9 mouse cellular contexts compared by ENCODE assay signal in genomic region chr11:50108823-50109244, GRCm38 (mm10). TPM values are rescaled to one million over a fixed set of nuclear protein-coding genes. Genes with fewer than 3 reads are reported as not detected.
DNase-seq lines count a peak whose midpoint lies in the region; ATAC-seq lines count a peak whose summit lies in the region.
"Had no signal": no experiment of that assay in that cellular context is flagged by ENCODE, and none has a peak within 500 bp of the region (broad histone marks: within the 10 kb centered on the region; RNA-seq: fewer than 3 reads in every experiment).

No protein-coding gene starts in this region.

- no peaks in the 10 kb centered on the region for H3K9me3 ChIP-seq in liver, embryonic 16.5 days (replicated peaks; ENCODE audit: control insufficient read depth, low read length)
- no peaks in the 10 kb centered on the region for H3K9me3 ChIP-seq in forebrain, embryonic 12.5 days
- H3K9me3 ChIP-seq: neural tube, embryonic 12.5 days had no signal

- H3K9ac ChIP-seq in liver, embryonic 16.5 days (ENCODE audit: low read depth, low read length) = no peak overlapping the region
- no peak overlapping the region for H3K9ac ChIP-seq in forebrain, embryonic 12.5 days
- H3K9ac ChIP-seq: neural tube, embryonic 12.5 days had no signal

- DNase-seq in heart, adult 11 months = peak; percentile 96
- DNase-seq in heart, postnatal 4 days = no peak
- DNase-seq in adipocyte (ENCODE audit: low spot score) = peak; percentile 23
- DNase-seq in cerebellum, postnatal 25 days = no peak
- DNase-seq in gastrocnemius, adult 8-10 months (ENCODE audit: low spot score in 2 of 2) = no peak

- H3K4me3 ChIP-seq in liver, embryonic 16.5 days (ENCODE audit: low read depth, low read length) = no peak overlapping the region
- H3K4me3 ChIP-seq in forebrain, embryonic 12.5 days (replicated peaks) = no peak overlapping the region
- H3K4me3 ChIP-seq: neural tube, embryonic 12.5 days had no signal

- peak; percentile 27 to 39; a peak in 1 of 4 replicates for ATAC-seq in hematopoietic stem cell, adult 5-6 weeks (replicated peaks in 1 of 2; ENCODE audit: insufficient read depth in 1 of 2, low FRiP score in 2 of 2, low TSS enrichment in 1 of 2, low read depth in 1 of 2, poor library complexity in 2 of 2, severe bottlenecking in 2 of 2)
- peak; percentile 69 for ATAC-seq in liver, embryonic 16.5 days (ENCODE audit: low read depth)
- ATAC-seq in forebrain, embryonic 12.5 days (ENCODE audit: low FRiP score) = no peak

- H3K4me2 ChIP-seq in liver, embryonic 16.5 days (ENCODE audit: low read depth, low read length) = no peak overlapping the region
- no peak overlapping the region for H3K4me2 ChIP-seq in forebrain, embryonic 12.5 days
- H3K4me2 ChIP-seq: neural tube, embryonic 12.5 days had no signal

- WGBS in liver, embryonic 16.5 days (ENCODE audit: insufficient replicate concordance) = 30% methylated on average over 8 of the region's 8 CpGs
- 87% methylated on average over 8 of the region's 8 CpGs for WGBS in forebrain, embryonic 12.5 days

- no peaks in the 10 kb centered on the region for H3K27me3 ChIP-seq in liver, embryonic 16.5 days (ENCODE audit: control insufficient read depth, insufficient read depth, low read depth, low read length)
- no peaks in the 10 kb centered on the region for H3K27me3 ChIP-seq in forebrain, embryonic 12.5 days
- H3K27me3 ChIP-seq: neural tube, embryonic 12.5 days had no signal

- peaks cover 16% of the 10 kb centered on the region for H3K4me1 ChIP-seq in liver, embryonic 16.5 days (ENCODE audit: control insufficient read depth, low read depth, low read length)
- no peaks in the 10 kb centered on the region for H3K4me1 ChIP-seq in forebrain, embryonic 12.5 days
- H3K4me1 ChIP-seq: neural tube, embryonic 12.5 days had no signal

- H3K36me3 ChIP-seq in liver, embryonic 16.5 days (ENCODE audit: control insufficient read depth, insufficient read depth) = no peaks in the 10 kb centered on the region
- peaks cover 19% of the 10 kb centered on the region for H3K36me3 ChIP-seq in forebrain, embryonic 12.5 days (replicated peaks)

- peak overlapping the region; percentile 60 for H3K27ac ChIP-seq in liver, embryonic 16.5 days (ENCODE audit: low read length)
- H3K27ac ChIP-seq in forebrain, embryonic 12.5 days = no peak overlapping the region
- H3K27ac ChIP-seq: neural tube, embryonic 12.5 days had no signal

RNA-seq across cellular contexts. Expression of gene Tbc1d9b, which starts 22.4 kb away (rescaled TPM):
- total RNA-seq in heart, postnatal 4 days (2021) = 10 to 100 TPM; 40.6 to 42.4 TPM
- total RNA-seq in hematopoietic stem cell, adult 5-6 weeks (2017) = 89.9 and 124 TPM in 2 replicates
- 12.9 and 13.1 TPM in 2 replicates for polyA plus RNA-seq in liver, embryonic 16.5 days (2015; fragmentation: Nextera tagmentation; extraction: Ambion mirVana)
- total RNA-seq in gastrocnemius, adult 8-10 months (2022) = 10 to 100 TPM; 22.3 to 28.2 (median 23.1) TPM
- 38.3 and 39.2 TPM in 2 replicates for polyA plus RNA-seq in forebrain, embryonic 12.5 days (2016; fragmentation: Nextera tagmentation; extraction: Ambion mirVana)

Comparison
In these comparisons a context has a peak if more than half of its experiments do, and no peak if none do; other contexts are left out.
1. DNase-seq: peak in heart, adult 11 months (single experiment) and adipocyte (single experiment); none in heart, postnatal 4 days (single experiment), cerebellum, postnatal 25 days (0 of 2) and gastrocnemius, adult 8-10 months (0 of 2).